Mouse (Mus musculus): ENCODE measurements around the gene Trim17. TPM values are rescaled to one million over a fixed set of nuclear protein-coding genes. Genes with fewer than 3 reads are reported as not detected.

Trim17 gene
- polyA plus RNA-seq, 1 experiment from 2014 or later, result 0.62 TPM

- 51% methylated on average over 8 of the region's 8 CpGs for WGBS
- Histone ChIP-seq H3K4me3 (ENCODE audit: low read depth, low read length) (no peak overlapping the region), H3K27ac (ENCODE audit: low read length) (peak overlapping the region; percentile 72), H3K9ac (replicated peaks; ENCODE audit: low read depth) (no peak overlapping the region), H3K27me3 (replicated peaks; ENCODE audit: insufficient read depth, low read length) (no peaks in the 10 kb centered on the region), H3K9me3 (ENCODE audit: low read length) (no peaks in the 10 kb centered on the region), H3K36me3 (ENCODE audit: insufficient read depth, low read length) (no peaks in the 10 kb centered on the region), H3K4me1 (ENCODE audit: insufficient read depth, low read depth, low read length) (peaks cover 8% of the 10 kb centered on the region), H3K4me2 (replicated peaks; ENCODE audit: low read depth, low read length) (no peak overlapping the region)
- ATAC-seq (no peak), DNase-seq (ENCODE audit: low spot score) (no peak)
- TF ChIP-seq CTCF (IDR thresholded peaks at IDR 0.05), result no peak
- TF ChIP-seq EP300 (IDR thresholded peaks at IDR 0.05), result no peak
Measured at GRCm38 (mm10) chr11:58969027-58969426, 14.5 kb downstream of the Trim17 start.

GRCm38 (mm10) chr11:58969659-58970058 lies 15.2 kb downstream of the Trim17 start:
- H3K36me3 ChIP-seq (ENCODE audit: insufficient read depth, low read length), result no peaks in the 10 kb centered on the region
- H3K4me2 ChIP-seq (replicated peaks; ENCODE audit: low read depth, low read length), result no peak overlapping the region
- H3K27me3 ChIP-seq (replicated peaks; ENCODE audit: insufficient read depth, low read length), result no peaks in the 10 kb centered on the region
- H3K9ac ChIP-seq (replicated peaks; ENCODE audit: low read depth), result no peak overlapping the region
- peak; percentile 94 for ATAC-seq
- TF ChIP-seq EP300 (IDR thresholded peaks at IDR 0.05) (no peak), CTCF (IDR thresholded peaks at IDR 0.05) (no peak)
- peak overlapping the region; percentile 72 for H3K27ac ChIP-seq (ENCODE audit: low read length)
- 51% methylated on average over 6 of the region's 6 CpGs for WGBS
- no peaks in the 10 kb centered on the region for H3K9me3 ChIP-seq (ENCODE audit: low read length)
- peaks cover 8% of the 10 kb centered on the region for H3K4me1 ChIP-seq (ENCODE audit: insufficient read depth, low read depth, low read length)
- no peak overlapping the region for H3K4me3 ChIP-seq (ENCODE audit: low read depth, low read length)
- DNase-seq (ENCODE audit: low spot score), result peak; percentile 90

- WGBS, result 82% methylated on average over 21 of the region's 21 CpGs
- Histone ChIP-seq H3K27me3 (replicated peaks; ENCODE audit: insufficient read depth, low read length) (no peaks in the 10 kb centered on the region), H3K9ac (replicated peaks; ENCODE audit: low read depth) (no peak overlapping the region), H3K4me1 (ENCODE audit: insufficient read depth, low read depth, low read length) (peaks cover 8% of the 10 kb centered on the region), H3K4me2 (replicated peaks; ENCODE audit: low read depth, low read length) (no peak overlapping the region), H3K36me3 (ENCODE audit: insufficient read depth, low read length) (no peaks in the 10 kb centered on the region), H3K9me3 (ENCODE audit: low read length) (no peaks in the 10 kb centered on the region), H3K27ac (ENCODE audit: low read length) (no peak overlapping the region), H3K4me3 (ENCODE audit: low read depth, low read length) (no peak overlapping the region)
- ATAC-seq, result no peak
- no peak for DNase-seq (ENCODE audit: low spot score)
- no peak for TF ChIP-seq EP300 (IDR thresholded peaks at IDR 0.05)
- 0 out of 2 replicates have a peak, but pooled peaks have one; percentile 11 for TF ChIP-seq CTCF (IDR thresholded peaks at IDR 0.05)
Measured at GRCm38 (mm10) chr11:58970831-58971530, 16.5 kb downstream of the Trim17 start.

GRCm38 (mm10) chr11:58971796-58972195 lies 17.3 kb downstream of the Trim17 start:
- 95% methylated on average over 3 of the region's 3 CpGs for WGBS
- ATAC-seq, result no peak
- H3K9ac ChIP-seq (replicated peaks; ENCODE audit: low read depth), result no peak overlapping the region

GRCm38 (mm10) chr11:58974414-58974813 lies 19.9 kb downstream of the Trim17 start:
- Histone ChIP-seq H3K4me2 (replicated peaks; ENCODE audit: low read depth, low read length) (no peak overlapping the region), H3K27me3 (replicated peaks; ENCODE audit: insufficient read depth, low read length) (no peaks in the 10 kb centered on the region), H3K36me3 (ENCODE audit: insufficient read depth, low read length) (no peaks in the 10 kb centered on the region), H3K4me1 (ENCODE audit: insufficient read depth, low read depth, low read length) (peaks cover 14% of the 10 kb centered on the region), H3K9me3 (ENCODE audit: low read length) (no peaks in the 10 kb centered on the region), H3K27ac (ENCODE audit: low read length) (no peak overlapping the region), H3K9ac (replicated peaks; ENCODE audit: low read depth) (no peak overlapping the region), H3K4me3 (ENCODE audit: low read depth, low read length) (no peak overlapping the region)
- WGBS, result 95% methylated on average over 3 of the region's 3 CpGs
- TF ChIP-seq CTCF (IDR thresholded peaks at IDR 0.05), result no peak
- TF ChIP-seq EP300 (IDR thresholded peaks at IDR 0.05), result no peak
- no peak for DNase-seq (ENCODE audit: low spot score)
- no peak for ATAC-seq

More at GRCm38 (mm10) chr11:58971796-58972195, 17.3 kb downstream of the Trim17 start:
- Histone ChIP-seq H3K36me3 (ENCODE audit: insufficient read depth, low read length) (no peaks in the 10 kb centered on the region), H3K27me3 (replicated peaks; ENCODE audit: insufficient read depth, low read length) (no peaks in the 10 kb centered on the region), H3K4me2 (replicated peaks; ENCODE audit: low read depth, low read length) (no peak overlapping the region), H3K9me3 (ENCODE audit: low read length) (no peaks in the 10 kb centered on the region), H3K27ac (ENCODE audit: low read length) (no peak overlapping the region), H3K4me1 (ENCODE audit: insufficient read depth, low read depth, low read length) (peaks cover 8% of the 10 kb centered on the region), H3K4me3 (ENCODE audit: low read depth, low read length) (no peak overlapping the region)
- no peak for TF ChIP-seq EP300 (IDR thresholded peaks at IDR 0.05)
- TF ChIP-seq CTCF (IDR thresholded peaks at IDR 0.05), result no peak
- DNase-seq (ENCODE audit: low spot score), result no peak

- DNase-seq (ENCODE audit: low spot score) (no peak), ATAC-seq (0 out of 2 replicates have a peak, but pooled peaks have one; percentile 15)
- Histone ChIP-seq H3K4me2 (replicated peaks; ENCODE audit: low read depth, low read length) (peak overlapping the region; percentile 92), H3K27me3 (replicated peaks; ENCODE audit: insufficient read depth, low read length) (no peaks in the 10 kb centered on the region), H3K4me1 (ENCODE audit: insufficient read depth, low read depth, low read length) (peaks cover 22% of the 10 kb centered on the region), H3K27ac (ENCODE audit: low read length) (peak overlapping the region; percentile 89), H3K4me3 (ENCODE audit: low read depth, low read length) (peak overlapping the region; percentile 94), H3K9ac (replicated peaks; ENCODE audit: low read depth) (peak overlapping the region; percentile 79), H3K9me3 (ENCODE audit: low read length) (no peaks in the 10 kb centered on the region), H3K36me3 (ENCODE audit: insufficient read depth, low read length) (0 out of 2 replicates have a peak, but pooled peaks cover under 1% of the 10 kb centered on the region)
- under 1% methylated on average over 29 of the region's 29 CpGs for WGBS
- TF ChIP-seq CTCF (IDR thresholded peaks at IDR 0.05) (no peak), EP300 (IDR thresholded peaks at IDR 0.05) (no peak)
Measured at GRCm38 (mm10) chr11:58977150-58977549, 22.7 kb downstream of the Trim17 start.

Measured in lung, postnatal 0 days (tissue).